Mouse (Mus musculus): Measurements from ENCODE around the gene R3hdm1. TPM values are rescaled to one million over a fixed set of nuclear protein-coding genes. Genes with fewer than 3 reads are reported as not detected.

The R3hdm1 gene
- polyA plus RNA-seq, 1 experiment from 2014 or later = 63.6 TPM

GRCm38 (mm10) chr1:128076791-128077479 is 26.2 kb upstream of the R3hdm1 start:
- H3K4me2 ChIP-seq = no peak overlapping the region
- H3K4me1 ChIP-seq (replicated peaks) = peaks cover 5% of the 10 kb centered on the region
- no peak overlapping the region for H3K27ac ChIP-seq (ENCODE audit: poor library complexity, severe bottlenecking)
- no peak overlapping the region for H3K9ac ChIP-seq
- no peak overlapping the region for H3K4me3 ChIP-seq
- H3K9me3 ChIP-seq (replicated peaks) = no peaks in the 10 kb centered on the region
- ATAC-seq (ENCODE audit: insufficient number of reproducible peaks, low FRiP score) = no peak
- peaks cover 2% of the 10 kb centered on the region; the same call in 1 of the 2 replicates for H3K36me3 ChIP-seq
- H3K27me3 ChIP-seq (replicated peaks) = no peaks in the 10 kb centered on the region
- 85% methylated on average over 8 of the region's 8 CpGs for WGBS

GRCm38 (mm10) chr1:128077788-128078187 is 25.3 kb upstream of the R3hdm1 start:
- no peak overlapping the region for H3K9ac ChIP-seq
- no peak for ATAC-seq (ENCODE audit: insufficient number of reproducible peaks, low FRiP score)

GRCm38 (mm10) chr1:128078646-128079045 is 24.5 kb upstream of the R3hdm1 start:
- H3K27me3 ChIP-seq (replicated peaks) = no peaks in the 10 kb centered on the region
- H3K9ac ChIP-seq = no peak overlapping the region
- ATAC-seq (ENCODE audit: insufficient number of reproducible peaks, low FRiP score) = no peak
- peaks cover 10% of the 10 kb centered on the region for H3K4me1 ChIP-seq (replicated peaks)
- H3K4me2 ChIP-seq = no peak overlapping the region
- peaks cover 2% of the 10 kb centered on the region; the same call in 1 of the 2 replicates for H3K36me3 ChIP-seq
- WGBS = 89% methylated on average over 1 of the region's 1 CpGs
- H3K4me3 ChIP-seq = no peak overlapping the region
- H3K27ac ChIP-seq (ENCODE audit: poor library complexity, severe bottlenecking) = no peak overlapping the region
- no peaks in the 10 kb centered on the region for H3K9me3 ChIP-seq (replicated peaks)

More at GRCm38 (mm10) chr1:128077788-128078187, 25.3 kb upstream of the R3hdm1 start:
- Histone ChIP-seq H3K9me3 (replicated peaks) (no peaks in the 10 kb centered on the region), H3K4me1 (replicated peaks) (peaks cover 7% of the 10 kb centered on the region), H3K4me3 (no peak overlapping the region), H3K36me3 (peaks cover 2% of the 10 kb centered on the region; the same call in 1 of the 2 replicates), H3K27me3 (replicated peaks) (no peaks in the 10 kb centered on the region), H3K27ac (ENCODE audit: poor library complexity, severe bottlenecking) (no peak overlapping the region), H3K4me2 (no peak overlapping the region)
- WGBS = 91% methylated on average over 2 of the region's 2 CpGs

- no peak overlapping the region for H3K9ac ChIP-seq
- no peaks in the 10 kb centered on the region for H3K27me3 ChIP-seq (replicated peaks)
- H3K4me3 ChIP-seq = no peak overlapping the region
- 0 out of 2 replicates have a peak, but pooled peaks cover 2% of the 10 kb centered on the region for H3K36me3 ChIP-seq
- peak; percentile 55; the same call in 1 of the 2 replicates for ATAC-seq (ENCODE audit: insufficient number of reproducible peaks, low FRiP score)
- H3K9me3 ChIP-seq (replicated peaks) = no peaks in the 10 kb centered on the region
- no peak overlapping the region for H3K4me2 ChIP-seq
- peaks cover 14% of the 10 kb centered on the region for H3K4me1 ChIP-seq (replicated peaks)
- H3K27ac ChIP-seq (ENCODE audit: poor library complexity, severe bottlenecking) = 0 out of 2 replicates have a peak overlapping the region, but pooled peaks have one; percentile 51
- WGBS = 65% methylated on average over 5 of the region's 5 CpGs
These were observed 22.0 kb upstream of the R3hdm1 start for GRCm38 (mm10) chr1:128080936-128081696.

- no peak overlapping the region for H3K4me2 ChIP-seq
- no peaks in the 10 kb centered on the region for H3K27me3 ChIP-seq (replicated peaks)
- peaks cover 14% of the 10 kb centered on the region for H3K4me1 ChIP-seq (replicated peaks)
- no peaks in the 10 kb centered on the region for H3K9me3 ChIP-seq (replicated peaks)
- no peak for ATAC-seq (ENCODE audit: insufficient number of reproducible peaks, low FRiP score)
- H3K9ac ChIP-seq = no peak overlapping the region
- peak overlapping the region; percentile 7; the same call in 1 of the 2 replicates for H3K27ac ChIP-seq (ENCODE audit: poor library complexity, severe bottlenecking)
- WGBS = 68% methylated on average over 7 of the region's 7 CpGs
- no peak overlapping the region for H3K4me3 ChIP-seq
- H3K36me3 ChIP-seq = peaks cover 3% of the 10 kb centered on the region; the same call in 1 of the 2 replicates
These were observed 21.2 kb upstream of the R3hdm1 start for GRCm38 (mm10) chr1:128081873-128082272.

- Histone ChIP-seq H3K9me3 (replicated peaks) (no peaks in the 10 kb centered on the region), H3K27me3 (replicated peaks) (no peaks in the 10 kb centered on the region), H3K4me2 (no peak overlapping the region), H3K36me3 (peaks cover 5% of the 10 kb centered on the region; the same call in 1 of the 2 replicates), H3K4me1 (replicated peaks) (peaks cover 14% of the 10 kb centered on the region), H3K27ac (ENCODE audit: poor library complexity, severe bottlenecking) (no peak overlapping the region; the same call in 1 of the 2 replicates), H3K9ac (no peak overlapping the region), H3K4me3 (no peak overlapping the region)
- ATAC-seq (ENCODE audit: insufficient number of reproducible peaks, low FRiP score) = no peak
- 84% methylated on average over 7 of the region's 7 CpGs for WGBS
These were observed 20.3 kb upstream of the R3hdm1 start for GRCm38 (mm10) chr1:128082800-128083199.

GRCm38 (mm10) chr1:128094686-128095085 is 8.4 kb upstream of the R3hdm1 start:
- ATAC-seq (ENCODE audit: insufficient number of reproducible peaks, low FRiP score) = no peak
- WGBS = 83% methylated on average over 2 of the region's 2 CpGs
- Histone ChIP-seq H3K27ac (ENCODE audit: poor library complexity, severe bottlenecking) (no peak overlapping the region), H3K4me1 (replicated peaks) (no peaks in the 10 kb centered on the region), H3K9me3 (replicated peaks) (no peaks in the 10 kb centered on the region), H3K4me3 (no peak overlapping the region), H3K27me3 (replicated peaks) (no peaks in the 10 kb centered on the region), H3K36me3 (peaks cover 16% of the 10 kb centered on the region), H3K4me2 (no peak overlapping the region), H3K9ac (no peak overlapping the region)

GRCm38 (mm10) chr1:128098309-128098708 is 4.8 kb upstream of the R3hdm1 start:
- no peaks in the 10 kb centered on the region for H3K27me3 ChIP-seq (replicated peaks)
- ATAC-seq (ENCODE audit: insufficient number of reproducible peaks, low FRiP score) = no peak
- WGBS = 88% methylated on average over 1 of the region's 1 CpGs
- no peak overlapping the region for H3K4me3 ChIP-seq
- H3K9ac ChIP-seq = no peak overlapping the region
- H3K36me3 ChIP-seq = no peaks in the 10 kb centered on the region
- no peak overlapping the region for H3K27ac ChIP-seq (ENCODE audit: poor library complexity, severe bottlenecking)
- H3K9me3 ChIP-seq (replicated peaks) = no peaks in the 10 kb centered on the region
- no peak overlapping the region for H3K4me2 ChIP-seq
- no peaks in the 10 kb centered on the region for H3K4me1 ChIP-seq (replicated peaks)

GRCm38 (mm10) chr1:128102251-128102640 is 855 bp upstream of the R3hdm1 start:
- Histone ChIP-seq H3K27me3 (replicated peaks) (no peaks in the 10 kb centered on the region), H3K27ac (ENCODE audit: poor library complexity, severe bottlenecking) (peak overlapping the region; percentile 79; the same call in 1 of the 2 replicates), H3K36me3 (no peaks in the 10 kb centered on the region), H3K4me2 (peak overlapping the region; percentile 78), H3K9ac (peak overlapping the region; percentile 78), H3K9me3 (replicated peaks) (no peaks in the 10 kb centered on the region), H3K4me3 (peak overlapping the region; percentile 91), H3K4me1 (replicated peaks) (peaks cover 5% of the 10 kb centered on the region)
- ATAC-seq (ENCODE audit: insufficient number of reproducible peaks, low FRiP score) = peak; percentile 19
- WGBS = 0% methylated on average over 15 of the region's 15 CpGs

GRCm38 (mm10) chr1:128103520-128104088 is 503 bp downstream of the R3hdm1 start:
- Histone ChIP-seq H3K4me1 (replicated peaks) (peaks cover 5% of the 10 kb centered on the region), H3K4me3 (peak overlapping the region; percentile 91), H3K9me3 (replicated peaks) (no peaks in the 10 kb centered on the region), H3K27ac (ENCODE audit: poor library complexity, severe bottlenecking) (peak overlapping the region; percentile 96), H3K27me3 (replicated peaks) (no peaks in the 10 kb centered on the region), H3K36me3 (no peaks in the 10 kb centered on the region), H3K4me2 (peak overlapping the region; percentile 74), H3K9ac (peak overlapping the region; percentile 92)
- under 1% methylated on average over 42 of the region's 47 CpGs for WGBS
- peak; percentile 66 for ATAC-seq (ENCODE audit: insufficient number of reproducible peaks, low FRiP score)
